Mouse (Mus musculus) CH12.LX (cell line): ENCODE results near the gene Rasl2-9. TPM values are rescaled to one million over a fixed set of nuclear protein-coding genes. Genes with fewer than 3 reads are reported as not detected.

ENCODE experiments used
- DNase-seq: peaks from one replicate; pipeline ENCODE4 v3.0.0-alpha.2; 2013; ENCODE audit errors: extremely low read depth
- H3K27ac ChIP-seq: 2 replicates; pipeline ENCODE4 v1.5.1; 2012; ENCODE audit warnings: low read depth, mild to moderate bottlenecking, control low read depth, moderate library complexity; ENCODE audit not compliant: insufficient read depth
- H3K27me3 ChIP-seq: replicated peaks from 2 replicates; pipeline ENCODE3; 2012; ENCODE audit warnings: inconsistent platforms
- H3K36me3 ChIP-seq, 2 experiments: replicated peaks in 1 of 2; 2 replicates each; pipeline versions ENCODE3 to v1.6.1; 2012; ENCODE audit warnings: inconsistent platforms in 1 of 2, low read length in 1 of 2, mild to moderate bottlenecking in 1 of 2, mixed read lengths in 1 of 2, moderate library complexity in 1 of 2; ENCODE audit not compliant: control insufficient read depth in 1 of 2, insufficient read depth in 1 of 2
- H3K4me1 ChIP-seq, 2 experiments: 2 replicates each; pipeline ENCODE4 v1.6.1; 2012; ENCODE audit warnings: inconsistent platforms in 1 of 2, moderate library complexity in 1 of 2; ENCODE audit not compliant: insufficient read depth in 2 of 2, control insufficient read depth in 1 of 2
- H3K4me2 ChIP-seq: 2 replicates; pipeline ENCODE4 v1.6.1; 2012; ENCODE audit warnings: low read depth, mild to moderate bottlenecking, control low read depth; ENCODE audit not compliant: poor library complexity, insufficient read depth, severe bottlenecking
- H3K4me3 ChIP-seq, 3 experiments: fragments of 150-350 bp in 1 of 3; sonication (generic) in 1 of 3; replicated peaks in 1 of 3; 2 replicates each; pipeline versions ENCODE3 to v1.5.1; 2011 to 2012; ENCODE audit warnings: low read depth in 2 of 3, low read length in 2 of 3, mild to moderate bottlenecking in 2 of 3, moderate library complexity in 2 of 3, control low read depth in 1 of 3, improper control_type of control experiment in 1 of 3, inconsistent platforms in 1 of 3, mixed read lengths in 1 of 3; ENCODE audit not compliant: poor library complexity in 1 of 3
- H3K79me2 ChIP-seq: replicated peaks from 2 replicates; pipeline ENCODE4 v1.6.1; 2012; ENCODE audit warnings: mild to moderate bottlenecking, moderate library complexity; ENCODE audit not compliant: control insufficient read depth, poor library complexity, insufficient read depth, severe bottlenecking; ENCODE audit errors: extremely low read depth
- H3K9ac ChIP-seq: 2 replicates; pipeline ENCODE4 v1.6.1; 2012; ENCODE audit warnings: low read depth, mild to moderate bottlenecking, control low read depth, moderate library complexity; ENCODE audit not compliant: insufficient read depth
- H3K9me3 ChIP-seq: replicated peaks from 2 replicates; pipeline ENCODE3; 2012; ENCODE audit warnings: low read length, inconsistent platforms, mixed read lengths
- CHD1 ChIP-seq: IDR thresholded peaks from 2 replicates; pipeline ENCODE4 v1.6.1; 2012; ENCODE audit warnings: low read depth, low read length, improper control_type of control experiment, inconsistent platforms
- CHD2 ChIP-seq: IDR thresholded peaks from 2 replicates; pipeline ENCODE4 v1.6.1; 2011; ENCODE audit warnings: low read length, improper control_type of control experiment
- EP300 ChIP-seq: IDR thresholded peaks from 2 replicates; pipeline ENCODE4 v1.6.1; 2011; ENCODE audit warnings: low read length, improper control_type of control experiment
- GABPA ChIP-seq: IDR thresholded peaks from 2 replicates; pipeline ENCODE4 v1.6.1; 2012; ENCODE audit warnings: low read depth, low read length, improper control_type of control experiment, inconsistent platforms; ENCODE audit not compliant: insufficient replicate concordance
- JUND ChIP-seq: conservative IDR thresholded peaks from 2 replicates; pipeline ENCODE4 v1.6.1; 2011; ENCODE audit warnings: low read depth, low read length, improper control_type of control experiment
- MAFK ChIP-seq: IDR thresholded peaks from 2 replicates; pipeline ENCODE4 v1.6.1; 2011; ENCODE audit warnings: low read length, improper control_type of control experiment; ENCODE audit not compliant: insufficient replicate concordance
- MAX ChIP-seq: IDR thresholded peaks from 2 replicates; pipeline ENCODE4 v1.6.1; 2011; ENCODE audit warnings: low read length, improper control_type of control experiment
- MAZ ChIP-seq: IDR thresholded peaks from 2 replicates; pipeline ENCODE4 v1.6.1; 2012; ENCODE audit warnings: low read depth, mild to moderate bottlenecking, inconsistent platforms, low read length, improper control_type of control experiment, moderate library complexity
- MXI1 ChIP-seq: IDR thresholded peaks from 2 replicates; pipeline ENCODE4 v1.6.1; 2011; ENCODE audit warnings: mild to moderate bottlenecking, low read depth, low read length, improper control_type of control experiment
- PAX5 ChIP-seq: IDR thresholded peaks from 2 replicates; pipeline ENCODE4 v1.6.1; 2012; ENCODE audit warnings: low read length, inconsistent platforms, mixed read lengths
- POLR2A ChIP-seq: IDR thresholded peaks from 2 replicates; pipeline ENCODE4 v1.6.1; 2011; ENCODE audit warnings: low read depth, mild to moderate bottlenecking, improper control_type of control experiment, low read length
- SIN3A ChIP-seq: IDR thresholded peaks from 2 replicates; pipeline ENCODE4 v1.6.1; 2012; ENCODE audit warnings: low read length, improper control_type of control experiment, inconsistent platforms
- UBTF ChIP-seq: IDR thresholded peaks from 2 replicates; pipeline ENCODE4 v1.6.1; 2012; ENCODE audit warnings: low read depth, mild to moderate bottlenecking, inconsistent platforms, low read length, improper control_type of control experiment, moderate library complexity
- USF1 ChIP-seq: IDR thresholded peaks from 2 replicates; pipeline ENCODE4 v1.6.1; 2014; ENCODE audit warnings: low read depth, mild to moderate bottlenecking, inconsistent platforms, low read length, improper control_type of control experiment
- USF2 ChIP-seq: conservative IDR thresholded peaks from 2 replicates; pipeline ENCODE4 v1.6.1; 2011; ENCODE audit warnings: low read depth, low read length, improper control_type of control experiment
- ZKSCAN1 ChIP-seq: IDR thresholded peaks from 2 replicates; pipeline ENCODE4 v1.6.1; 2012; ENCODE audit warnings: low read depth, inconsistent platforms, low read length, improper control_type of control experiment, borderline replicate concordance
- dilution Hi-C: fragments of 300-500 bp; cut with MboI; formaldehyde crosslinking; loops from 2 replicates; pipeline ENCODE4 v1.14.3; 2020; ENCODE audit warnings: low sequenced_read_pairs; ENCODE audit not compliant: extremely low pct_unique_long_range_greater_than_20kb, extremely low pct_ligation_motif_present
- in situ Hi-C: fragments of 300-500 bp; cut with MboI; formaldehyde crosslinking; loops from 3 replicates; pipeline ENCODE4 v1.14.3; 2019; ENCODE audit warnings: low sequenced_read_pairs, low pct_ligation_motif_present, low pct_unique_long_range_greater_than_20kb, mixed read lengths
- polyA plus RNA-seq: library from polyadenylated mRNA; unstranded; fragments of >175 nt; gene quantifications from 2 replicates; pipeline ENCODE4 v1.2.1, GENCODE M21; 2012; ENCODE audit warnings: low read depth; ENCODE audit not compliant: insufficient read length
- total RNA-seq, 2 experiments: library from RNA; depleted of rRNA; stranded (reverse); fragments of 300-350 nt in 1 of 2; fragments of >200 nt in 1 of 2; gene quantifications; 2 replicates each; pipeline ENCODE4 v1.2.3; 2012 to 2014

The Rasl2-9 gene
- total and polyA plus RNA-seq, 3 experiments = 2.9 to 4.2 (median 2.9) TPM

DNA sequence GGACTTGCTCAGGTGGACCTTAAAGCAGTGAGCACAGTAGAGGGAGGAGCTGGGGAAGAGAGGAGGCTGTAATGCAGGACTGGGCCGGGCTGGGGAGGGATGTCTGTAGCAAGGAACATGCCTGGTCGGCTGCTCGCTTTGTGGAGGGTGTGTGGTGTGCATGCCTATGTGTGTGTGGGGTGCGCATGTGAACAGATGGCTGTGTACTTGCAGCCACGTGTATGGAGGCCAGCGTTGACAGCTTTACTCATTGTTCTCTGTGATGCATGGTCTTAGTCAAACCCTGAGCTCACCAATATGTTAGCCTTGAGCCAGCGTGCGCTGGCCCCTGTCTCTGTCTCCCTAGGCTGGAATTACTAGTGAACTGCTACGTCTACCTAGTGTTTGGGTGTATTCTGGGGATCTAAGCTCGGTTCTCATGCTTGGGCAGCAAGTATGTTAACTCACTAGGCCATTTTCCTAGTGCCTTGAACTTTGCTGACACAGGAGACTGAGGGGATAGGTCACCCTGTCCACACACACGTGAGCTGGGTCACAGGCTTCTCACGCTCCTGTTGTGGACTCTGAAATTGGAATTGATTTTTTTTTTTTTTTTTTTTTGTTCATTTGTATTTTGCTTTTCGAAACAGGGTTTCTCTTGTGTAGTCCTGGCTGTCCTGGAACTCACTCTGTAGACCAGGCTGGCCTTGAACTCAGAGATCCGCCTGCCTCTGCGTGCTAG lies 34.6 kb downstream of the Rasl2-9 start:
- in situ Hi-C loops (no loop called here), dilution Hi-C loops (no loop called here)
- no peak for DNase-seq
- Histone ChIP-seq H3K79me2 (peaks cover 59% of the 10 kb centered on the region), H3K27me3 (no peaks in the 10 kb centered on the region), H3K9ac (no peak overlapping the region), H3K4me2 (no peak overlapping the region), H3K4me3 (no peak overlapping the region), H3K4me1 (peaks cover 4 to 23% of the 10 kb centered on the region in 2 experiments), H3K27ac (no peak overlapping the region), H3K36me3 (peaks cover 91 to 98% of the 10 kb centered on the region in 2 experiments), H3K9me3 (no peaks in the 10 kb centered on the region)
- TF ChIP-seq USF2 = no peak
- TF ChIP-seq MAZ = no peak
- TF ChIP-seq MAFK = no peak
- no peak for TF ChIP-seq PAX5
- TF ChIP-seq ZKSCAN1 = no peak
- TF ChIP-seq GABPA = no peak
- TF ChIP-seq USF1 = no peak
- TF ChIP-seq JUND = no peak
- TF ChIP-seq POLR2A = no peak; the same call in 1 of the 2 replicates

- no peak overlapping the region for H3K27ac ChIP-seq
- in situ Hi-C loops = no loop called here
- H3K4me3 ChIP-seq = no peak overlapping the region
- H3K9ac ChIP-seq = no peak overlapping the region
- peaks cover 7 to 35% of the 10 kb centered on the region in 2 experiments for H3K4me1 ChIP-seq
- no peak for DNase-seq
- no peaks in the 10 kb centered on the region for H3K27me3 ChIP-seq
- H3K9me3 ChIP-seq = no peaks in the 10 kb centered on the region
- H3K79me2 ChIP-seq = peaks cover 72% of the 10 kb centered on the region
- dilution Hi-C loops = no loop called here
- no peak overlapping the region for H3K4me2 ChIP-seq
- H3K36me3 ChIP-seq = peaks cover 85 to 97% of the 10 kb centered on the region in 2 experiments
- TF ChIP-seq CHD1 (no peak), MAX (no peak), UBTF (no peak), MXI1 (no peak), EP300 (no peak), CHD2 (no peak), SIN3A (no peak)
These were observed 35.9 kb downstream of the Rasl2-9 start for GRCm38 (mm10) chr7:5089853-5090252.
